Mouse (Mus musculus): ENCODE results near the gene Pilra.

Pilra gene

GRCm38 (mm10) chr5:137823455-137824045 lies 12.5 kb downstream of the Pilra start:
- no peak for DNase-seq (ENCODE audit: low spot score)

GRCm38 (mm10) chr5:137822602-137823001 lies 13.5 kb downstream of the Pilra start:
- DNase-seq (ENCODE audit: low spot score) = no peak

- DNase-seq (ENCODE audit: low spot score) = no peak
Measured at GRCm38 (mm10) chr5:137822126-137822525, 14.0 kb downstream of the Pilra start.

GRCm38 (mm10) chr5:137817466-137818222 lies 18.4 kb downstream of the Pilra start:
- DNase-seq (ENCODE audit: low spot score) = no peak

- DNase-seq (ENCODE audit: low spot score) = no peak
Measured at GRCm38 (mm10) chr5:137808316-137808715, 27.8 kb downstream of the Pilra start.

- no peak for DNase-seq (ENCODE audit: low spot score)
Measured at GRCm38 (mm10) chr5:137806158-137806557, 29.9 kb downstream of the Pilra start.

GRCm38 (mm10) chr5:137800917-137801316 lies 35.2 kb downstream of the Pilra start:
- DNase-seq (ENCODE audit: low spot score) = no peak

- no peak for DNase-seq (ENCODE audit: low spot score)
Measured at GRCm38 (mm10) chr5:137796606-137797005, 39.5 kb downstream of the Pilra start.

GRCm38 (mm10) chr5:137791553-137791952 lies 44.5 kb downstream of the Pilra start:
- DNase-seq (ENCODE audit: low spot score) = no peak

GRCm38 (mm10) chr5:137788946-137789531 lies 47.0 kb downstream of the Pilra start:
- no peak for DNase-seq (ENCODE audit: low spot score)

GRCm38 (mm10) chr5:137788171-137788570 lies 47.9 kb downstream of the Pilra start:
- DNase-seq (ENCODE audit: low spot score) = no peak

GRCm38 (mm10) chr5:137787151-137787928 lies 48.7 kb downstream of the Pilra start, which contains the start of the genes Mepce and Zcwpw1:
Gene Mepce, minus strand, starts transcription at chr5:137787655.
Gene Zcwpw1, plus strand, starts transcription at chr5:137787798.
- DNase-seq (ENCODE audit: low spot score) = peak; percentile 98

GRCm38 (mm10) chr5:137786109-137786942 lies 49.8 kb downstream of the Pilra start:
- peak; percentile 100 for DNase-seq (ENCODE audit: low spot score)

- peak; percentile 38 for DNase-seq (ENCODE audit: low spot score)
Measured at GRCm38 (mm10) chr5:137785164-137786031, 50.7 kb downstream of the Pilra start.

- no peak for DNase-seq (ENCODE audit: low spot score)
Measured at GRCm38 (mm10) chr5:137784546-137784945, 51.5 kb downstream of the Pilra start.

- no peak for DNase-seq (ENCODE audit: low spot score)
Measured at GRCm38 (mm10) chr5:137783901-137784540, 52.1 kb downstream of the Pilra start.

GRCm38 (mm10) chr5:137782776-137783522 lies 53.1 kb downstream of the Pilra start:
- no peak for DNase-seq (ENCODE audit: low spot score)

GRCm38 (mm10) chr5:137781661-137782060 lies 54.4 kb downstream of the Pilra start:
- DNase-seq (ENCODE audit: low spot score) = no peak
